In genomic region chr16:16213079-16213760, GRCm38 (mm10) we compare ENCODE assay signal across 8 mouse cellular contexts. TPM values are rescaled to one million over a fixed set of nuclear protein-coding genes. Genes with fewer than 3 reads are reported as not detected.
DNase-seq lines count a peak whose midpoint lies in the region.

TSS of gene Pkp2 (plus strand) at chr16:16213318.

- DNase-seq in left cerebral cortex, adult 18-20 months (ENCODE audit: low spot score in 2 of 2) = peak; percentile 54 to 65
- DNase-seq in left cerebral cortex, adult 11 months (ENCODE audit: low spot score) = no peak
- DNase-seq in cerebellum, postnatal 25 days = peak; percentile 69 to 81
- DNase-seq in gastrocnemius, postnatal 14 days = peak; percentile 54
- peak; percentile 43 for DNase-seq in induced T-regulatory cell, adult 2 months (ENCODE audit: low read depth)
- DNase-seq in left cerebral cortex, postnatal 36 days (ENCODE audit: low spot score in 2 of 2) = peak; percentile 46
- peak; percentile 79 for DNase-seq in mesoderm, embryonic 11.5 days (ENCODE audit: low read depth, low spot score)
- DNase-seq in spleen, postnatal 10 days (ENCODE audit: low spot score in 2 of 2) = peak; percentile 12 to 51

- intact Hi-C loops in gastrocnemius, postnatal 14 days (cut with DNase I; ENCODE audit: low total_unique reads) = no loop called here
- intact Hi-C loops in left cerebral cortex, postnatal 36 days (cut with DNase I) = no loop called here

RNA-seq across cellular contexts. Expression of gene Pkp2, which starts in this region (rescaled TPM):
- 1 to 10 TPM; 6.4 to 7.5 TPM for total RNA-seq in left cerebral cortex, adult 18-20 months (2021)
- total RNA-seq in gastrocnemius, postnatal 14 days (2021) = 1 to 10 TPM; 1.2 TPM
- 1 to 10 TPM; 3.5 to 8.7 TPM for total RNA-seq in left cerebral cortex, postnatal 36 days (2021)
